Mouse (Mus musculus) brown adipose tissue, adult 24 weeks (tissue): ENCODE results near the gene Nrn1. TPM values are rescaled to one million over a fixed set of nuclear protein-coding genes. Genes with fewer than 3 reads are reported as not detected.
A peak's percentile ranks its signal among the peaks of the same experiment; 100 is the strongest.

Source experiments
- H3K27ac ChIP-seq: fragments of 200-500 bp; replicated peaks from 2 replicates; pipeline ENCODE4 v1.5.1; 2012; ENCODE audit warnings: low read depth, mild to moderate bottlenecking, low read length
- H3K4me1 ChIP-seq: fragments of 200-500 bp; 2 replicates; pipeline ENCODE4 v1.6.1; 2012; ENCODE audit warnings: low read length, mixed read lengths; ENCODE audit not compliant: control insufficient read depth, insufficient read depth, insufficient read length
- H3K4me3 ChIP-seq: fragments of 200-500 bp; 2 replicates; pipeline ENCODE4 v1.5.1; 2012; ENCODE audit warnings: low read depth, mild to moderate bottlenecking, low read length, moderate library complexity; ENCODE audit not compliant: insufficient read depth
- polyA plus RNA-seq: library from polyadenylated mRNA; stranded (reverse); fragments of >200 nt; gene quantifications from 2 replicates; pipeline ENCODE4 v1.2.4, GENCODE M21; 2012; ENCODE audit not compliant: missing spikeins, insufficient read depth, insufficient read length

Gene Nrn1
- polyA plus RNA-seq, 1 experiment = 7.5 TPM

DNA sequence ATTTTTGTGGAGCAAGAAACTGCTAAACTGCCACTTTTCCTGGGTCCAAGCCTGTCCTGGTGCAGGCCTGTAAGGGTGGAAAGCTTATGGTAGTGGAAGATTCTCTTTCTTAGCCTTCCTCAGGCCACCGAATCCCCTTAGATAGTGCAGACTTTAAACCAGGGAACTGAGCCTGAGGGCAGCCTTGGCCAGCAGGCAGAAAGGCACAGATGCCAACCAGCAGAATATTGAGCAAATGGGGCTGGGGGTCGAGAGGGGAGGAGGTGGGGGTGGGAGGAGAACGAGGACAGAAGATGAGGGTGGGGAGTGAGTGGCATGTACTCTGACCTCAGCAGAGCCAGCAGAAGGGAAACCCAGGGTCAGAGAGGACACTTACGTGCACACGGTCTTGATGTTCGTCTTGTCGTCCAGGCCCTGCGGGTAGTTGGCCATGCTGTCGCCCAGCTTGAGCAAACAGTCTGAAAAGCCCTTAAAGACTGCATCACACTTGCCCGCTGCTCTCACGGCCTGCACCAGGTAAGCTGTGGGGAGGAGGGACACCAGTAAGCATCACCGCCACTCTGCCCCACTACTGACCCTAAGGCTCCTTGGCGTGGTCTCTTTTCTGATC lies 5.1 kb downstream of the Nrn1 start:
- Histone ChIP-seq H3K4me3 (no peak overlapping the region), H3K4me1 (0 out of 2 replicates have a peak, but pooled peaks cover 2% of the 10 kb centered on the region), H3K27ac (no peak overlapping the region)

- H3K4me1 ChIP-seq = 0 out of 2 replicates have a peak, but pooled peaks cover 2% of the 10 kb centered on the region
- H3K27ac ChIP-seq = no peak overlapping the region
Observed at GRCm38 (mm10) chr13:36728509-36728908, 6.4 kb downstream of the Nrn1 start.

DNA sequence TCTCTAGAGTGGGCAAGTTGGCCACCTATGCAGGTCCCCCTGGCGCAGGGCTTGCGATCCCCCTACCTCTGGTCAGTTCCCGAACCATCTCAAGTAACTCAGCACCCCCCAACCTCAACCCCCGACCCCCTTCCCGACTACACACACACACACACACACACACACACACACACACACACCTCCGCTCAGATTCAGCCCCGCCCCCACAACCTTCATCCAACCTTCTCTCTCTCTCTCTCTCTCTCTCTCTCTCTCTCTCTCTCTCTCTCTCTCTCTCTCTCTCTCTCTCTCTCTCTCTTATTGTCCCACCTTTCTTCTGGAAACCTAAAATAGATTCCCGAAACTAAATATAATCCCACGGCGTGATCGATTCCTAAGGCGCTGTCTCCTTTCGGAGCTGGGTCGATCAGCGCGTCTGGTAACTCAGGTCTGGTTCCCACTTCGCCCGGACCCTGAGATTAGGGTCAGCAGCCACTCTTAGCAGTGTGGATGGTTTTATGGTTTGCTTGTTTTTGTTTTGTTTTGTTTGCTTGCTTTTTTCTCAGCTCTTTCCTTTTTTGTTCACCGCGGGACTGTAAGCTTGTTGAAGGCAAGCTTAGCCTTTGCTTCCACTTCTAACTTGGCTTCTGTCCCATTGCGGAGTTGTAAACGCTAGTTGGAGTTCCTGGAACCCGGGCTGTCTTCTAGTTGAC lies 7.0 kb downstream of the Nrn1 start:
- H3K27ac ChIP-seq = no peak overlapping the region
- H3K4me1 ChIP-seq = 0 out of 2 replicates have a peak, but pooled peaks cover 2% of the 10 kb centered on the region
- no peak overlapping the region for H3K4me3 ChIP-seq

More at GRCm38 (mm10) chr13:36728509-36728908, 6.4 kb downstream of the Nrn1 start:
- H3K4me3 ChIP-seq = no peak overlapping the region

- Histone ChIP-seq H3K27ac (no peak overlapping the region), H3K4me1 (0 out of 2 replicates have a peak, but pooled peaks cover 2% of the 10 kb centered on the region), H3K4me3 (0 out of 2 replicates have a peak overlapping the region, but pooled peaks have one; percentile 1)
Observed at GRCm38 (mm10) chr13:36726951-36727778, 7.8 kb downstream of the Nrn1 start.

DNA sequence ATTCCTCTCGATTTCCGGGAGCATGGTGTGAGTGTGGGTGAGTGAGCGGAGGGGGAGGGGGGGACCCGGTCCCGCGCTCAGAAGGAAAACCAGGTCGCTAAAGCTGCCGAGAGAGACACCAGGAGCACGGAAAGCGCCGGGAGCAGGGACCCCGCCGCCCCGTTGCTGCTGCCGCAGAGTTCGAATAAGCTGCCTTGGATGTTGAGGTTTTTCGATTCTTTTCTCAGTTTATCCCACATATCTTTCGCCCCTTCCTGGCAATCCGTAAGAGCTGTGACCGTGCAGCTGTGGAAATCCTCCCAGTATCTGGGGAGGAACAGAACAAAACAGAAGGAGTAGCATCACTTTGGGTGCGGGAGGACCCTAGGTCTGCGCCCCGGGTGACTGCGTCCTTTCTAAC lies 8.4 kb downstream of the Nrn1 start:
- Histone ChIP-seq H3K4me3 (no peak overlapping the region), H3K4me1 (0 out of 2 replicates have a peak, but pooled peaks cover 2% of the 10 kb centered on the region), H3K27ac (no peak overlapping the region)

DNA sequence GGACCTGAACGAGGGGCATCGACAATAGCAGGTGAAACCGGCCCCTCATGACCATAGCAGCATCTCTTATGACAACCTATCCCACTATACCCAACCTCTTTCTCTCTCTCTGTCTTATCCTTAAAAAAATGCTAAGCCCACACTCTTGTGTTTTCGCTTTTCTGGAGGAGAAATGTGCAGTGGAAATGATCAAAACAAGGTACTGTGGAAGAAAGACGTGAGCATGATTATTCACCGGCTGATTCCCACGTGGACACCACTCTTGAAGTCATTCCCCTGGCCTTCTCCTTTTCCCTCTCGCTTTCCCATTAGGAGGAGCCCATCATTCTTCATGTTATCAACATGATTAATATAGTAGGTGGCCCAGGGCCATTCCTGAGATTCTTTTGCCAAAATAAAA lies 9.1 kb downstream of the Nrn1 start:
- H3K27ac ChIP-seq = no peak overlapping the region
- H3K4me3 ChIP-seq = no peak overlapping the region
- H3K4me1 ChIP-seq = no peaks in the 10 kb centered on the region

DNA sequence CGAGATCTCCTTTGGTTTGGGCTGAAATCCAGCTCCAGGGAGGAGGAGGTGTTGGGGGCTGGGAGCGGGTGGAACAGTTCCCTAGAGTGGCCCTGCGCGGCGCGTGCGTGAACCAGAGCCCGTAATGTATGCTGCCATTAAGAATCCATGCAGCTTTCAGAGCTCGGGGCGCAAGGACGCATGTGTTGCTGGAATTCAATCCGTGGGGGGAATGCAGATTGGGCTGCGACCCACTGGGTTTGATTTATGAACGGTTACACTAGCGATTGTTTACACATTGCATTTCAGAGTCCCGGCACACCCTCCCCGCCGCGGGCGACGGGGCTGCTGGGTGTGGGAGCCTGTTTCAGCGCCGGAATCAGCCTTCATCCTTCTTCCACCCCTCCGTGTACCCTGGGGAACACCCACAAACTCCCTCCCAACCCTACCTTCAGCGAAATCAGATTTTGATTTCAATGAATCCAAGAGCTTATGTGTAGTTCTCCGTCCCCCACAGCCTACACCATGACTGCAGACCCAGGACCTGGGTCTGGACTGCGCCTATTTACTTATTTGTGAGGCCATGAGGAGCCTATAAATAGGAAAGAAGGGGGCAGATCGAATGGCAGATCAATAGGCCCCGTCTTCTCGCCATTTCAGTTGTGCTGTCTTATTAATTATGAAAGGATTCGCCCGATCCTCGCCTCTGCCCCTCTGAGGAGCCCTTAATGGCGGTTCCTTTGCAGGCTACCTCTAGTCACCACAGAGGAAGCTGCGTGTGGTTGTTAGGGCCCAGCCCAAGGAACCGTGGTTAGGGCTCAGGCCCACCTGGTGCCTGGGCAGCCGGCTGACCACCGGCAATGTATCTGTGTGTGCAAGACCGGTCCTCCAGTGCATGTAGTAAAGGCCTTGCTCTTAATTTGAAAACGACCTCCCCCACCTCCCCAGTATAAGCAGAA lies 10.1 kb downstream of the Nrn1 start:
- Histone ChIP-seq H3K4me1 (no peaks in the 10 kb centered on the region), H3K4me3 (peak overlapping the region; percentile 5; the same call in 1 of the 2 replicates), H3K27ac (no peak overlapping the region)

DNA sequence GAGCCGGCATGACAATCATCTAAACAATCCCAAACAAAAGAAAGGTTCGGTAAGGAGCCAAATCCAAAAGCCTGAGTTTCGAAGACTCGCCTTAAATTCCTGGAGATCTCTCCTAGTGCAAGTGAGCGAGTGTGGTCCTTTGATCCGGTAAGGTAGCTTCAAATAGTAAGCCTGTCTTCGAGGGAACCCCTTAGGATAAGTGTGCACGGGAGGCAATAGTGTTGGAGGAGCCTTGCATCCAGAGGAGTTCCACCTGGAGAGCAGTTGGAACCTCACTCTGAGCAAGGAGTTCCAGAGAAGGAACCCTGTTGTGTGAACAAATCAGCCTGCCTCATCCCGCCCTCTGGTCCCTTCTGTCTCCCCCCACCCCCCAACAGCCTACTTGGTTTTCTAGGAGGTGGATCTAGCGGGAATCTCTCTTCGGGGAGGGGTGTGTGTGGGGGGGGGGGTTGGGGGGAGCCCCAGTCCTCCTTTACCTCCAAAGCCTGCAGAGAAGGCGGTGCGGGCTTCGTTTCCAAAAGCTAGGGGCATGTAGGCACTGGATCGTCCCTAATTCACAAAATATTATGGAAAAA lies 11.1 kb downstream of the Nrn1 start:
- Histone ChIP-seq H3K27ac (no peak overlapping the region), H3K4me1 (no peaks in the 10 kb centered on the region), H3K4me3 (no peak overlapping the region)

DNA sequence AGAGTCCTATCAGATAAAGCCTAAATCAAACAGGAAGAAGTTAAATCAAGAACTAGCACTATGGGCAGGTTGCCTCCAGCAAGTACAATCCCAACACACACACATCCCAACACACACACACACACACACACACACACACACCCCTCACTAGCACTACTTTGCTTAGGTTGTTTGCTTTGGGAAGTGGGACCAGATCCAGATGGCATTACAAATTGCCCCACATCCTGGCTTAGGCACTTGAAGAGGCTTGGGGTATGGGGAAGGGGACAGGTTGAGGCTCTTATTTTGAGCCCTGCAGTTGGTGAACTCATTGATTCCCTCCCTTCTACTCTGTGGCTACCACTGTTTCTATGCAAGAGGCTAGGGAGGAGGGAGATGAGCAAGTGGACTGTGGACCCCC lies 12.6 kb downstream of the Nrn1 start:
- Histone ChIP-seq H3K4me1 (no peaks in the 10 kb centered on the region), H3K4me3 (no peak overlapping the region), H3K27ac (no peak overlapping the region)

DNA sequence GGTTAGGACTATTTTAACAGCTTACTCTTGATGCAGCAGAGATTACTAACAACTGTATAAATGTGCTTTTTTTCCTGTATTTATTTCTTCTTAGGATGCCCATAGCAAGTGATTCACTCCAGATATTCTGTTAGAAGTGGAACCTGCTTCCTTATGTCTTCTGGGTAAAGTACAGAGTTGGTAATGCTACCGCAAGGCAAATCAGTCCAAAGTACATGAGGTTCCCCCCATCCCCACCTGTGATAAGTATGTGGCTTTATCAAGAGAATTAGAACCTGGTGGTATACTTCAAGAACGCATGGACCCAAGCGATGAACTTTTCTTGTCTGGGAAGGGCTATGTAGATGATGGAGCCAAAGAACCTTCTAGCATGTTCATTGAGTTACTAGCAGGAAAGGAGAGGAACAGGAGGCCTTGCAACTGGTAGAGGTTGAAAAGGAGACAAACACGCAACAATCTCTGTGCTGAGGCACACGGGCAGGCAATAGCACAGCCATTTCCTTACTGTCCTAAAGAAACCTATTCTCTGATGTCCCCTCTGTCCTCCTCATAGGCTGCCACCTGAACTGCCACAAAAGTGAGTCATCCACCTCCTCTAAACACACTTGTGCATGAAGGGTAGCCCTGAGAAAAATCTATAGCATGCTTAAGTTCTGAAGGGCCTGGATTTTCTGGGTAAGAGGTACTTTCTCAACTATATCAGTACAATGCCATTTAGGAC lies 14.5 kb downstream of the Nrn1 start:
- Histone ChIP-seq H3K4me3 (no peak overlapping the region), H3K4me1 (no peaks in the 10 kb centered on the region), H3K27ac (no peak overlapping the region)

- H3K27ac ChIP-seq = no peak overlapping the region
- no peaks in the 10 kb centered on the region for H3K4me1 ChIP-seq
- no peak overlapping the region for H3K4me3 ChIP-seq
Observed at GRCm38 (mm10) chr13:36717376-36717775, 17.6 kb downstream of the Nrn1 start.

GRCm38 (mm10) chr13:36716708-36717107 lies 18.2 kb downstream of the Nrn1 start:
- no peak overlapping the region for H3K27ac ChIP-seq
- H3K4me3 ChIP-seq = no peak overlapping the region
- H3K4me1 ChIP-seq = no peaks in the 10 kb centered on the region

GRCm38 (mm10) chr13:36714101-36714500 lies 20.8 kb downstream of the Nrn1 start:
- Histone ChIP-seq H3K4me1 (no peaks in the 10 kb centered on the region), H3K4me3 (no peak overlapping the region), H3K27ac (no peak overlapping the region)
